Mouse (Mus musculus): ENCODE results near the gene Exoc6b. TPM values are rescaled to one million over a fixed set of nuclear protein-coding genes. Genes with fewer than 3 reads are reported as not detected.

Gene Exoc6b
- total RNA-seq, 2 experiments from 2014 or later, result 41.8 to 44.0 TPM

DNA sequence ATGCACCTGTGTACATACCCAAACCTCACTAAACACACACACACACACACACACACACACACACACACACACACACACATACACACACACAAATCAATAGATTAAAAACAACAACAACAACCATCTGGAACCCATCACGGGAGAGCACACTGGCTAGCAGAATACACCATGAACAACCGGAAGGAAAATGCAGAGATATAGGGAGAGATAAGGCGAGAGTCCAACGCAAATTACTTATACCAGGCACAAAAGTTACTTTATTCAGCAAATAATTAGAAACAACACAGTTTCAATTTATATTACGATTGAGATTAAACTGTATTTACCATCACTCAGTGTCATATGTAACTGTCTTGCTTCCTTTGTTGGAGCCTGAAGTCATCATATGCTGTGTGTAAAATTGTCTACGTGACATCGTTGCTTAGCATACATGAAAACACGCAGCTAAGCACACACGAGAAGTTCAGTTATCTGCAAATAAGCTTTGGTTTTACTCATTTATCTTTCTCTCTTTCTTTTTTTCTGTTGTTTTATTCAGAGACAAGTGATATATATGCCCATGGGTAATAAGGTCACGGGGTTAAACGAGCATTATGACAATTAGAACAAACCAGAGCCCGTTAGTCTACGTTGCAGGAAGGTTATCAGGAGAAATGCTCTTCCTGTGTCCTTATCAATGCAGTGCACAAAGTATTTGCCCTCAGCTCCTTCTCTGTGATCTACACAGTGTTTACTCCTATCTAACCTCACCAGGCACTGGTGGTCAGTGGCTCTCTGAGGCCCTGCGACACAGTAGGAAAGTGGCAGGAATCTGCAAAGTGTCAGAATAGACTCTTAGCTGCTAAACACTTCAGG lies 186.4 kb downstream of the Exoc6b start:
- no peak for DNase-seq

GRCm38 (mm10) chr6:84875869-84876268 lies 193.4 kb downstream of the Exoc6b start:
- DNase-seq, result no peak

- peak; percentile 28 to 43 for DNase-seq
Measured at GRCm38 (mm10) chr6:84867114-84867513, 202.2 kb downstream of the Exoc6b start.

GRCm38 (mm10) chr6:84864625-84865024 lies 204.7 kb downstream of the Exoc6b start:
- no peak for DNase-seq

GRCm38 (mm10) chr6:84863816-84864375 lies 205.4 kb downstream of the Exoc6b start:
- DNase-seq, result peak; percentile 24 to 43

- DNase-seq, result no peak
Measured at GRCm38 (mm10) chr6:84845665-84846064, 223.6 kb downstream of the Exoc6b start.

GRCm38 (mm10) chr6:84841138-84841537 lies 228.2 kb downstream of the Exoc6b start:
- DNase-seq, result no peak

DNA sequence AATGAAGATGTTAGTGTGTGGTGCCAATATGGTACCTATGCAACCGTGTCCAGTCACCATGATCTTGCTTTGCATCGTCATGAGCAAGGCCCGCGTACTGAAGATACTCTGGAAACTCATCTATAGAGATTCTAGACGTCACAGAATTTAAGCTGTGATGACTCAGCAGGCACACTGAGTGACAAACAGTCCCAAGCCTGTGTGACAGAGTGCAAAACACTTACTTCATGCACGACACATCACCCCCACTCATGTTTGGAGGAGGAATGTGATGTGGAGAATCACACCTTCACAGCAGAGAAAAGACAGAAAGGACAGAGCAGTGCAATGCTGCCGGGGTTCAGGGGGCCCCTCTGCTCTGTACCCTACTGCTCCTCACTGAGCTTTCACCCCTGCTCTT lies 261.8 kb downstream of the Exoc6b start:
- DNase-seq, result no peak

DNA sequence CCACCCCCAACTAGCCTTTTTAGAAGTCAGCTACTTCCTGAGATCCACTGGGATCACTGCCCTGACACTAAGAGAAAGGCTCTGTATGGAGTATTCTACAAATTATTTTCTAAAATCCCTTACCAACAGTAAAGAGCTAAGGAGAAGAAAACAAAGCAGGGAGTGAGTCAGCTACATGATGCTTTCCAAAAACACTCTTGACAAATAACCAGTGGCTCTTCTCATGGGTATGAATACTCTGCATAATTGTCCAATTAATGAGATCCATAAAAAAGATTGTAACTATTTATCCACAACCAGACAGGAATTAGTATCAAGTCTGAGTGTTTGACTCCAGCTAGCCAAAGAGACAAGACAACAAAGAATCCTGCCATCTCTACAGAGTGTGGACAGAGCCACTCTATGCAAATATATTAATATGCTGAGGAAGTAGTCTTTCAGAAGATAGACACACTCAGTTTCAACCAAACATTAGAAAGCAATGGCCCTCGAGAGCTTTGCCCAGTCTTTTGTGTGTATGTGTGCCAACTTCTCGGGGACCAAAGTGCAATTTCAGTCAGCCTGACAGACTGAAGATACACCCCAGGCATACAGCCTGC lies 263.1 kb downstream of the Exoc6b start:
- DNase-seq, result no peak

GRCm38 (mm10) chr6:84798736-84799135 lies 270.6 kb downstream of the Exoc6b start:
- no peak for DNase-seq

DNA sequence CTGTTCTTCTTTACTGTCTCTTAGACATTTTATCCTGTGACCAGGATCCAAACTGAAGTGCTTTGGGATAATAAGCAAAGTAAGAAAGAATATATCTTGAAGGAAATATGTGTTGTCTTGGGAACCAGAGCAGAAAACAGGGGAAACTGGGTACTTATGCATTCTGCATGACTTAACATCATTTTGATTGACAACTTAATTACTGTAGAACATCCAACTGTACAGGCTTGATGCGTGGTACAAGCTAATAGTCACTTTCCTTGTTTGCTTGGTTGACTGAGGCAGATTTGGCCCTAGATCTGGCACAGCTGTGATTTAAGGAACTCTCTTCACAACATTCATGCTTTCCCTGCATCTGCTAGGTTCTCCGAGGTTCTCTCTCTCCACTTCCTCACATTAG lies 285.3 kb downstream of the Exoc6b start:
- DNase-seq, result no peak

- no peak for DNase-seq
Measured at GRCm38 (mm10) chr6:84779987-84780386, 289.3 kb downstream of the Exoc6b start.

DNA sequence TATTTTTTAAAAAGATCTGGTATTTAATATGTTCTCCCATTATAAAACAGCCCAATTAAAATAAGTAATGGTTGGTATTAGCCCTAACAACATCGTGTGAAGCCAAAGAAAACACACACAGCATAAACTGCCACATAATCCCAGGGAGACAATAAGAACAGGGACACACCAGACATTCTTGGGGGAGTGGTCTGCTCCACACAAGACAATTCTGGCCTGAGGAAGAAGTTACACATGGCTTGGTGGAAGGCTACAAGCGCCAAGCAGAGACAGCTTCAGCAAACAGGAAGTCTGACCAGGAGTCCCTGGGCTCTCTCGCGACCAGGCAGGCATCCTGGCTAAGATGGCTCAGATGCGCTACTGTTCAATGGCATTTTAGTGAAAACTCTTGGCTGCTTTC lies 290.3 kb downstream of the Exoc6b start:
- no peak for DNase-seq

DNA sequence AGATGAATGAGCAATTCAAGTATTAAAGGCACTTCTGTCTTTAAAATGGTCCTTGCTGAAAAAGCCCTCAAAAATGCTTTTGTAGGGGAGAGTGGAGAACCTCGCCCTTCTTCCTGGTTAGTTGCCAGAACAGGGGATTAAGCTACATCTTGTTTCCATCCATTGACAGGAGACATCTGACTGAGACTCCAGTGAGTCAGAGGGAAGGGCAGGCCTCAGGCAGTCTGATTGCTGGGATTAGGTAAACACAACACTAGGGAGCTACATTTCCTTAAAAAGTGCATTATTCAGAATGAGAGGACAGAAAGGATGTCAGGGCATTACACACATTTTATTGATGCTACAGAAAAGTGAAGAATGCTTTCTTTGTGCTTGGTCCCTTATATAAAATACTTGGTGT lies 293.4 kb downstream of the Exoc6b start:
- no peak for DNase-seq

DNA sequence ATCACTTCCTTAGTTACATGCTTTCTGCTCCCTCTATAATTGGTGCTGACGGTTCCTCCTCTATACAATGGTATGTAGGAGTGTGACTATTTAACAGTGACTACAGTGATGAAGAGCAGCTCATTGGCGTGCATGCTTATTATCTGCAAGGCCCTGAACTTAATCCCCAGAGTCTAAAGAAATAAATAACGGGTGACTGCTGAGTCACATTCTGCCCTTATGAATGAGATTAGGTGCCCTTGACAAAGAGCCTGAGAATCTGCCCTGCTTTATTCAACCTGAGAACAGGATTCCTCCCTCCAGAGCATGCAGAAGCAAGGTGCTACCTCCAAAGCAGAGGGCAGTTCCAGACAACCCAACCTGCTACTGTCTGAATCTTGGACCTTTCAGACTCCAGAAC lies 314.0 kb downstream of the Exoc6b start:
- peak; percentile 35 for DNase-seq

- DNase-seq, result no peak
Measured at GRCm38 (mm10) chr6:84752806-84753420, 316.4 kb downstream of the Exoc6b start.

DNA sequence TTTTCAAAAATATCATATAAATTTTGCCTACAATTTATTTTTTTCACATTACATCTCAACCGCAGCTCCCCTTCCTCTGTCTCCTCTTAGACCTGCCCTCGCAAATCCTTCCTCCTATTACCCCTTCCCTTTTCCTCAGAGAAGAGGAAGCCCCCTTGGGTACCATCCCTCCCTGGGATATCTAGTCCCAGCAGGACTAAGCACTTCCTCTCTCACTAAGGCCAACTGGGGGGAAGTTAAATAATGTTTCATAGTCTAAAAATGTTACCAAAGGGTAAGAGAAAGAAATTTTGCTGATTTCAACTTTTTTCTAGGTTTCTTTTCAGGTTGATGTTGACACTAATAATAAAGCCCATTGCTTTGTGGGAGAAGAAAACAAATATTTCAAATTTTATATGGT lies 317.9 kb downstream of the Exoc6b start:
- no peak for DNase-seq

GRCm38 (mm10) chr6:84746847-84747395 lies 322.4 kb downstream of the Exoc6b start:
- DNase-seq, result no peak

- no peak for DNase-seq
Measured at GRCm38 (mm10) chr6:84746193-84746846, 323.0 kb downstream of the Exoc6b start.

- DNase-seq, result no peak
Measured at GRCm38 (mm10) chr6:84745570-84745969, 323.7 kb downstream of the Exoc6b start.

GRCm38 (mm10) chr6:84742227-84742626 lies 327.1 kb downstream of the Exoc6b start:
- DNase-seq, result no peak

- DNase-seq, result peak; percentile 63 to 76
Measured at GRCm38 (mm10) chr6:84736942-84737341, 332.4 kb downstream of the Exoc6b start.
